Mouse (Mus musculus) forebrain, embryonic 11.5 days (tissue): ENCODE measurements around the gene Arhgap4. TPM values are rescaled to one million over a fixed set of nuclear protein-coding genes. Genes with fewer than 3 reads are reported as not detected.
A peak's percentile ranks its signal among the peaks of the same experiment; 100 is the strongest.

ENCODE experiments used
- ATAC-seq: fragments of 200-750 bp; cut with Nextera tagmentation; replicated peaks from 2 replicates; pipeline ENCODE4 v1.8.0; 2017; ENCODE audit warnings: moderate TSS enrichment; ENCODE audit not compliant: low FRiP score
- DNase-seq: peaks from one replicate; pipeline ENCODE4 v3.0.0-alpha.2; 2017; ENCODE audit warnings: low spot score
- H3K27ac ChIP-seq: fragments of 300-500 bp; sonication (generic); 2 replicates; pipeline ENCODE4 v1.5.1; 2014; ENCODE audit warnings: low read depth, low read length
- H3K27me3 ChIP-seq: fragments of 300-500 bp; sonication (generic); 2 replicates; pipeline ENCODE4 v1.6.1; 2014; ENCODE audit warnings: mild to moderate bottlenecking, low read length, mixed read lengths; ENCODE audit not compliant: control insufficient read depth, insufficient read depth
- H3K36me3 ChIP-seq: fragments of 300-500 bp; sonication (generic); 2 replicates; pipeline ENCODE4 v1.6.1; 2014; ENCODE audit warnings: mild to moderate bottlenecking, low read length, moderate library complexity, mixed read lengths; ENCODE audit not compliant: control insufficient read depth, insufficient read depth
- H3K4me1 ChIP-seq: fragments of 300-500 bp; sonication (generic); replicated peaks from 2 replicates; pipeline ENCODE4 v1.6.1; 2014; ENCODE audit warnings: low read length, mixed read lengths; ENCODE audit not compliant: control insufficient read depth, insufficient read depth
- H3K4me2 ChIP-seq: fragments of 300-500 bp; sonication (generic); 2 replicates; pipeline ENCODE4 v1.6.1; 2014; ENCODE audit warnings: low read depth, mild to moderate bottlenecking, low read length, moderate library complexity, mixed read lengths; ENCODE audit not compliant: severe bottlenecking
- H3K4me3 ChIP-seq: fragments of 300-500 bp; sonication (generic); 2 replicates; pipeline ENCODE4 v1.5.1; 2014; ENCODE audit warnings: low read depth, low read length
- H3K9ac ChIP-seq: fragments of 300-500 bp; sonication (generic); 2 replicates; pipeline ENCODE4 v1.6.1; 2014; ENCODE audit warnings: low read length
- H3K9me3 ChIP-seq: fragments of 300-500 bp; sonication (generic); 2 replicates; pipeline ENCODE4 v1.6.1; 2016; ENCODE audit warnings: low read length, mixed read lengths; ENCODE audit not compliant: control insufficient read depth
- WGBS: fragments of 180-500 bp; shearing (Covaris S2); extraction: QIAGEN DNeasy Blood & Tissue Kit; methylation state at CpG from one replicate; pipeline ENCODE4 v1.1.7; 2014; 5-methylcytosine and 5-hydroxymethylcytosine counted together
- polyA plus RNA-seq: library from polyadenylated mRNA; unstranded; fragments of >200 nt; fragmentation: Nextera tagmentation; extraction: Ambion mirVana; gene quantifications from 2 replicates; pipeline ENCODE4 v1.2.1, GENCODE M21; 2014

Arhgap4 gene
- polyA plus RNA-seq, 1 experiment from 2014 or later, result 1.7 TPM

DNA sequence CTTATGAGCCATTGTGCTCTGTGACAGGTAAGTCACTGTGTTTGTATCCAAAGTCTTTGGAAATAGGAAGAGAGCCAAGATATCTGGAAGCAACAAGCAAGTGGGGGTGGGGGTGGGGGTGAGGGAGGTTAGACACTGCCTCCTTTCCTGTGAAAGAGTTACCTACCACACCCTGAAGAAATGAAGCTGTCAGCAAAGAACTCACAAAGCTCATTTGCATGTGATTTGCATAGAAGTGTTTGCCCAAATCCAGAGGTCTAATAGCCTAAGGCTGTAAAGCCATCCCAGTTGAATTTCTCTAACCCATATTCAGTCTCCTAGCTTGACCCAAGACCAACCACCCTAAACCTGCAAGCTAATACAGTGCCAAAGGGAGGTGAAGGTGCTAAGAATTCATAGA, 11.2 kb downstream of the Arhgap4 start:
- H3K4me3 ChIP-seq, result no peak overlapping the region
- no peaks in the 10 kb centered on the region for H3K36me3 ChIP-seq
- H3K4me2 ChIP-seq, result no peak overlapping the region
- H3K9ac ChIP-seq, result no peak overlapping the region
- no peaks in the 10 kb centered on the region for H3K9me3 ChIP-seq
- no peaks in the 10 kb centered on the region for H3K4me1 ChIP-seq
- no peak overlapping the region for H3K27ac ChIP-seq
- H3K27me3 ChIP-seq, result no peaks in the 10 kb centered on the region
- no peak for ATAC-seq
- DNase-seq, result no peak

DNA sequence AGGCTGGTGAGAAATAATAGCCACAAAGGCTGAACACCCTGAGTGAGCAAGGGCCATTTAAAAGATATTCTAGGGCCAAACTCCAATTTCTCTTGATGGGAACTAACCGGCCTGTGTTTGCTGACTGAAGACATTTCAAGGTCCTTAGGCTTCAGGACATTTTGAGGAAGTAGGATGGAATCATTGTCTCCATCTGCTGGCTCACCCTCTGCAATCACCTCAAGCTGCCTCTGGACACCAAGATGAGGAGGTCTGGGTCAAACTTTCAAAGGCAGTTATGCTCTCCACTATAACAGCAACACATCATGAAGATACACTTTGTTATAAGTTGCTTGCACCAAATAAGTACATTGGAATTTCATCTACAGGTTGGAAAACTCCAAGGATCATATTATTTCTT, 11.6 kb downstream of the Arhgap4 start:
- Histone ChIP-seq H3K9ac (no peak overlapping the region), H3K36me3 (no peaks in the 10 kb centered on the region), H3K27ac (no peak overlapping the region), H3K4me2 (no peak overlapping the region), H3K9me3 (no peaks in the 10 kb centered on the region), H3K4me1 (no peaks in the 10 kb centered on the region), H3K27me3 (no peaks in the 10 kb centered on the region), H3K4me3 (no peak overlapping the region)
- DNase-seq (no peak), ATAC-seq (no peak)
- WGBS, result 86% methylated on average over 1 of the region's 1 CpGs

DNA sequence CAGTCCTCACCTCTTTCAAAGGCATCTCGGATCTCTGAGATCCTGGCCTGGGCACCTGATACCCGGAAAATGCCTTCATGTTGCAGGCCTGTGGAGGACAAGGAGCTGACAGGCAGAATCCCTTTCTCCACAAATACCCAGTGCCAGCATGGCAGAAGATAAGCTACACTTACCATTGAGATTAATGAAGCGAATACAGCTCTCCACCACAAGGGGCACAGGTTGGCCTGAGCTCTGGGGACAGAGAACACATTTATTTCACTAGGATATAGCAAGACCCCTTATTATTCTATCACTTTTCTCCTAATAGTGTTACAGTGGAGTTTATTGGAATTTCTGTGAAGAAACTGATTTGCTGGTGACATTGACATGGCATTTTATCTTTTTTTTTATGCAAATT, 23.7 kb downstream of the Arhgap4 start:
- DNase-seq, result no peak
- H3K4me1 ChIP-seq, result no peaks in the 10 kb centered on the region
- no peaks in the 10 kb centered on the region for H3K9me3 ChIP-seq
- H3K27me3 ChIP-seq, result no peaks in the 10 kb centered on the region
- no peak overlapping the region for H3K4me2 ChIP-seq
- no peak overlapping the region for H3K4me3 ChIP-seq
- 67% methylated on average over 3 of the region's 3 CpGs for WGBS
- no peaks in the 10 kb centered on the region for H3K36me3 ChIP-seq
- H3K27ac ChIP-seq, result no peak overlapping the region
- no peak for ATAC-seq
- no peak overlapping the region for H3K9ac ChIP-seq

DNA sequence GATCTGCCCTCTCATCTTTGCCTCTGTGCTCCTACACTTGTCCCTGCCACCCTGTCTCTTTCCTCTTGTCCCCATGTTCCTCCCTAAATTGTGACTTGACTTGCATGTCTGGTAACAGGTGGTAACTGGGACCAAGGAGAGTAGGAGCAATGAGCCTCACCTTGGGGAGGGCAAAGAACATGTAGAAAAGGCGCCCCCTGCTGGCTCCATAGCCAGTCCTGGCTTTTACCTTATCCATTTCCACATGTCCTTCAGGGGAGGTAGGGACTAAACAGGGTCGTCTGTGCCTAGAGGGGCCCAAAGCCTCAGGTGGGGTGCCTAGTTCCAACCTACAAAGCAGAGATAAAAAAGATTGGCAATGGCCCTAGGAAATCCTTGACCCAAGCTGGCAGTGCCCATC, 26.0 kb downstream of the Arhgap4 start, which contains the start of gene L1cam:
Gene L1cam, minus strand, starts transcription at position 387 of the 400 bp plus-strand sequence.
- ATAC-seq (no peak), DNase-seq (peak; percentile 64)
- Histone ChIP-seq H3K9ac (no peak within 1 kb of the TSS), H3K4me3 (no peak within 1 kb of the TSS), H3K27me3 (no peaks in the 10 kb centered on the region), H3K4me2 (no peak within 1 kb of the TSS), H3K36me3 (no peaks in the 10 kb centered on the region), H3K4me1 (no peaks in the 10 kb centered on the region), H3K27ac (no peak within 1 kb of the TSS), H3K9me3 (no peaks in the 10 kb centered on the region)
- WGBS, result 13% methylated on average over 2 of the region's 2 CpGs

DNA sequence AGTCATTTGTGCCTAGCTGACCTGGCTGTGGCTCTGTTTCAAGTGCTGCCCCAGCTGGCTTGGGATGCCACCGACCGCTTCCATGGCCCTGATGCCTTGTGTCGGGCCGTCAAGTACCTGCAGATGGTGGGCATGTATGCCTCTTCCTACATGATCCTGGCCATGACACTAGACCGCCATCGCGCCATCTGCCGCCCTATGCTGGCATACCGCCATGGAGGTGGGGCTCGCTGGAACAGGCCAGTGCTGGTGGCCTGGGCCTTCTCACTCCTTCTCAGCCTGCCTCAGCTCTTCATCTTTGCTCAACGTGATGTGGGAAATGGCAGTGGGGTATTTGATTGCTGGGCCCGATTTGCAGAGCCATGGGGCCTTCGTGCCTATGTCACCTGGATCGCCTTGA, 28.8 kb downstream of the Arhgap4 start:
- H3K4me1 ChIP-seq, result no peaks in the 10 kb centered on the region
- H3K4me3 ChIP-seq, result no peak overlapping the region
- no peaks in the 10 kb centered on the region for H3K36me3 ChIP-seq
- no peak for DNase-seq
- no peak overlapping the region for H3K27ac ChIP-seq
- H3K27me3 ChIP-seq, result no peaks in the 10 kb centered on the region
- no peak overlapping the region for H3K4me2 ChIP-seq
- ATAC-seq, result no peak
- H3K9ac ChIP-seq, result no peak overlapping the region
- 92% methylated on average over 14 of the region's 14 CpGs for WGBS
- H3K9me3 ChIP-seq, result no peaks in the 10 kb centered on the region

DNA sequence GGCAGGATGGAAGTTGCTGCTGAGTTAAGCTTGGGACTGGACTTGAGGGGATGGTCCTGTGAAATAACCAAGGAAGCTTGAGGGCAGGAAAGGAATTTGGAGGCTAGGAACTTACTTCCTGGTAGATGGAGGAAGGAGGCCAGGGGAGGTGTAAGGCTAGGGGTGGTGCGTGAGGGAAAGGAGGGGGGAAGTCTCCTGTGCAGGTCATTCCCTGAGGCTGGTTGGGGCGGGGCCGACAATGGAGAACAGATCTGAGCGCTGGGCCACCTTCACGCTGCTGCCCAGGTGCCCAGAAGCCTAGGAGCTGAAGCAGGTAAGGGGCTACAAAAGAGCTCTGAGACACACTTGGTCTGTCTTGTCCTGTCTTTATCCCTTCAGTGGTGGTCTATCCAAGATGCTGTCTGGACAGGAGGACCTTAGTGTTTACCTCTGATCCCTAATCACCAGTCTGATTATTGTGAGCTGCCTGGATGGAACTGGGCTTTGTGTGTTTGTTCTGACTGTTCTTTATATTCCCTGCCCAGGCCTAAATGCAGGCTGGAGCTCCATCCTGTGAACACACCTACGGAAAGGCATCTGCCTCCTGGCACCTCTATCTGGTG, 30.0 kb downstream of the Arhgap4 start, which contains the start of gene Avpr2:
Gene Avpr2, plus strand, starts transcription at position 552 of the 602 bp plus-strand sequence.
- no peak for ATAC-seq

DNA sequence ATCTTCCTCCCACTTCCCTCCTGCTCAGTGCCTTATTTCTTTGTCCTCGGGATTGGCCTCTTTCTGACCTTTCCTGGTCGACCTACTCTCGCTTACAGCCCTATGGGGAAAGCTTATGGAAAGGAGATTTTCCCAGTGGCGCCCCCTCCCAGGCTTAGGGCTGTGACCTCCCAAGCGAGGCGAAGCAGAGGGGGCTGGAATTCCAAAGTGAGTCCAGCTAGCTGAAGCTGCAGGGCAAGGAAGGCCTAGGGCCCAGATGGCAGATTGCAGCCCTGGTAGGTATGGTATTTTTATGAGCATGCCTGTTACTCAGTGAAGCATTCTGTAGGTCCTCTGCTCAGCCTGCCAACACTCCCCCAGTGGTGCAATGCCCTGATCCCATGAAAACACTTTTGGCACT, 40.2 kb downstream of the Arhgap4 start:
- H3K9ac ChIP-seq, result no peak overlapping the region
- 17% methylated on average over 6 of the region's 6 CpGs for WGBS
- no peaks in the 10 kb centered on the region; the same call in 1 of the 2 replicates for H3K4me1 ChIP-seq

More for the DNA sequence above, 30.0 kb downstream of the Arhgap4 start, which contains the start of gene Avpr2:
- Histone ChIP-seq H3K27me3 (no peaks in the 10 kb centered on the region), H3K9ac (no peak within 1 kb of the TSS), H3K4me1 (no peaks in the 10 kb centered on the region), H3K36me3 (no peaks in the 10 kb centered on the region), H3K4me2 (no peak within 1 kb of the TSS), H3K4me3 (no peak within 1 kb of the TSS), H3K9me3 (no peaks in the 10 kb centered on the region), H3K27ac (no peak within 1 kb of the TSS)
- 80% methylated on average over 6 of the region's 6 CpGs for WGBS
- DNase-seq, result no peak

DNA sequence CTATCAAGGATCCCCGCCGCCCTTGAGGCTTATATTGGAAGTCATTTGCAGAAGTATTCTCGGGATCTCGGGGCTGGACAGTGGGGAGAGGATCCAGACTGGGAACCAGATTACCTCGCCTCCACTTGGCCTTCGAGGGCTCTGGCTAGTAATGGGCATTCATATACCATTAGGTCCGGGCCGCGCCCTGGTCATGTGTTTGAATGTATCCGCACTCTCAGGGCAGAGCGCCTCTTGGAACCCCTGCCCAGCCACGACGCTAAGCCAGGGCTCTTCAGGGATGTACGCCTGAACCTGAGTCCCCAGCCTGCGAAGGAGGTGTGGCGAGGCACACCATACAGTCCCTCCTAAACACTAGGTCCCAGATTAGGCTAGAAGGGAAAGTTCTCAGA, 40.6 kb downstream of the Arhgap4 start:
- H3K4me1 ChIP-seq, result no peaks in the 10 kb centered on the region; the same call in 1 of the 2 replicates
- no peaks in the 10 kb centered on the region for H3K27me3 ChIP-seq
- H3K27ac ChIP-seq, result no peak overlapping the region
- DNase-seq (peak; percentile 50), ATAC-seq (0 out of 2 replicates have a peak, but pooled peaks have one; percentile 27)
- peak overlapping the region; percentile 38 for H3K4me3 ChIP-seq
- H3K9me3 ChIP-seq, result no peaks in the 10 kb centered on the region
- H3K4me2 ChIP-seq, result peak overlapping the region; percentile 59
- 15% methylated on average over 16 of the region's 16 CpGs for WGBS
- H3K9ac ChIP-seq, result peak overlapping the region; percentile 56
- no peaks in the 10 kb centered on the region for H3K36me3 ChIP-seq

More for the DNA sequence above, 40.2 kb downstream of the Arhgap4 start:
- Histone ChIP-seq H3K36me3 (no peaks in the 10 kb centered on the region), H3K4me3 (no peak overlapping the region), H3K9me3 (no peaks in the 10 kb centered on the region), H3K27ac (no peak overlapping the region), H3K27me3 (no peaks in the 10 kb centered on the region), H3K4me2 (peak overlapping the region; percentile 59; the same call in 1 of the 2 replicates)
- no peak for DNase-seq
- no peak for ATAC-seq
